In the genomic region with DNA sequence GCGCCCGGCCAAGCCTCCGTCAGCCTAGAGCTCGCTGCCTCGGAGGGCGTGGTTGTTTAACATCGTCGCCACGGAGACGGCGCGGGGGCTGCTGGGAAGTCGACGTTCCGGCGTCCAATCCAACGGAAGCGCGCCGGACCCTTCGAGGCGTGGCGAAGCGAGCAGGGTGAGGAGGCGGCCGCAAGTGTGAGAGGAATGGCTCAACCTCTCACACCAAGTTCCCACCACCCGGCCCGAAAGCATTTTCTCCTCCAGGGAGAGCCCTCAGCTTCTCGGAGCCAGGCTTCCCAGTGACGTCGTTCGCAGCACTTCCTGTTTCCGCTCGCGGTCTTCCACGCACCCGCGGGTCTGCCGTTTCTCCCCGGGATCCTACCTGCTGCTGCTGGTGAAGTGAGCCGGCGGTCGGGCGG, we compare ENCODE assay signal across 8 mouse cellular contexts. TPM values are rescaled to one million over a fixed set of nuclear protein-coding genes. Genes with fewer than 3 reads are reported as not detected.
A peak's percentile ranks its signal among the peaks of the same experiment; 100 is the strongest.
DNase-seq lines count a peak whose midpoint lies in the region; ATAC-seq lines count a peak whose summit lies in the region.

Gene Aste1 (plus strand): TSS at position 175 of the 410 bp plus-strand sequence.
Gene Nek11 (minus strand): TSS at position 307 of the 410 bp plus-strand sequence.

- peaks cover 31% of the 10 kb centered on the region for H3K36me3 ChIP-seq in heart, embryonic 14.5 days (ENCODE audit: control insufficient read depth, insufficient read depth, low read length)
- peaks cover 9% of the 10 kb centered on the region for H3K36me3 ChIP-seq in liver, embryonic 13.5 days
- H3K36me3 ChIP-seq in stomach, embryonic 16.5 days (ENCODE audit: control insufficient read depth, insufficient read depth, low read length), result peaks cover 5% of the 10 kb centered on the region; the same call in 1 of the 2 replicates

- peak; percentile 99 for ATAC-seq in CD4-positive, CD25-positive, alpha-beta regulatory T cell, adult 4 months
- peak; percentile 96 for ATAC-seq in heart, embryonic 14.5 days (ENCODE audit: insufficient number of reproducible peaks, insufficient read depth, low FRiP score, low read depth)
- ATAC-seq in liver, embryonic 13.5 days (ENCODE audit: low read depth), result peak; percentile 99
- peak; percentile 99 for ATAC-seq in stomach, embryonic 16.5 days (ENCODE audit: insufficient read depth, low FRiP score)

- DNase-seq in c-Kit-negative CD71-positive TER-119-positive erythroid progenitor cells, embryonic 14.5 days (ENCODE audit: low read depth, low spot score), result peak; percentile 91
- peak; percentile 86 for DNase-seq in fibroblast of lung, adult 2 months (ENCODE audit: low read depth)
- DNase-seq in kidney, postnatal 14 days, result peak; percentile 96
- DNase-seq in liver, embryonic 13.5 days, result peak; percentile 91
- DNase-seq in neural tube, embryonic 10.5 days (ENCODE audit: extremely low spot score, low spot score), result peak; percentile 93

- H3K4me3 ChIP-seq in heart, embryonic 14.5 days (ENCODE audit: control insufficient read depth in 1 of 2, insufficient read depth in 1 of 2, low read depth in 1 of 2, low read length in 2 of 2), result peak within 1 kb of the TSS; percentile 79 to 88
- H3K4me3 ChIP-seq in liver, embryonic 13.5 days (replicated peaks), result peak within 1 kb of the TSS; percentile 78
- H3K4me3 ChIP-seq in stomach, embryonic 16.5 days (replicated peaks; ENCODE audit: low read length), result peak within 1 kb of the TSS; percentile 63

- WGBS in heart, embryonic 14.5 days, result under 1% methylated on average over 44 of the region's 44 CpGs
- WGBS in liver, embryonic 13.5 days (ENCODE audit: insufficient replicate concordance), result under 1% methylated on average over 44 of the region's 44 CpGs
- WGBS in stomach, embryonic 16.5 days, result under 1% methylated on average over 44 of the region's 44 CpGs

- peak within 1 kb of the TSS; percentile 97 to 99 for H3K27ac ChIP-seq in heart, embryonic 14.5 days (replicated peaks in 1 of 2; ENCODE audit: control insufficient read depth in 1 of 2, insufficient read depth in 1 of 2, low read depth in 2 of 2, low read length in 2 of 2)
- peak within 1 kb of the TSS; percentile 95 for H3K27ac ChIP-seq in liver, embryonic 13.5 days
- H3K27ac ChIP-seq in stomach, embryonic 16.5 days (ENCODE audit: low read length), result peak within 1 kb of the TSS; percentile 93

- H3K9me3 ChIP-seq in heart, embryonic 14.5 days (ENCODE audit: control insufficient read depth, low read length), result no peaks in the 10 kb centered on the region
- H3K9me3 ChIP-seq in liver, embryonic 13.5 days (replicated peaks), result no peaks in the 10 kb centered on the region
- no peaks in the 10 kb centered on the region for H3K9me3 ChIP-seq in stomach, embryonic 16.5 days (replicated peaks; ENCODE audit: control insufficient read depth, low read length)

- H3K4me2 ChIP-seq in heart, embryonic 14.5 days (ENCODE audit: low read length), result peak within 1 kb of the TSS; percentile 90
- H3K4me2 ChIP-seq in liver, embryonic 13.5 days, result peak within 1 kb of the TSS; percentile 81
- peak within 1 kb of the TSS; percentile 86 for H3K4me2 ChIP-seq in stomach, embryonic 16.5 days (ENCODE audit: low read depth, low read length)

- H3K4me1 ChIP-seq in heart, embryonic 14.5 days (ENCODE audit: control insufficient read depth in 2 of 2, insufficient read depth in 2 of 2, low read length in 2 of 2), result peaks cover 0 to 26% of the 10 kb centered on the region in 2 experiments; a peak in 3 of 4 replicates
- H3K4me1 ChIP-seq in liver, embryonic 13.5 days (replicated peaks), result peaks cover 27% of the 10 kb centered on the region
- H3K4me1 ChIP-seq in stomach, embryonic 16.5 days (ENCODE audit: control insufficient read depth, insufficient read depth, low read length), result peaks cover 8% of the 10 kb centered on the region

- peak within 1 kb of the TSS; percentile 82 for H3K9ac ChIP-seq in heart, embryonic 14.5 days (ENCODE audit: low read length)
- H3K9ac ChIP-seq in liver, embryonic 13.5 days, result peak within 1 kb of the TSS; percentile 83
- H3K9ac ChIP-seq in stomach, embryonic 16.5 days (ENCODE audit: low read length), result peak within 1 kb of the TSS; percentile 79

- no peaks in the 10 kb centered on the region for H3K27me3 ChIP-seq in heart, embryonic 14.5 days (ENCODE audit: control insufficient read depth, insufficient read depth, low read length)
- peaks cover 2% of the 10 kb centered on the region; the same call in 1 of the 2 replicates for H3K27me3 ChIP-seq in liver, embryonic 13.5 days
- no peaks in the 10 kb centered on the region for H3K27me3 ChIP-seq in stomach, embryonic 16.5 days (ENCODE audit: control insufficient read depth, insufficient read depth, low read length)

RNA-seq across cellular contexts. Expression of gene Aste1, which starts in this region (rescaled TPM):
- 10 to 100 TPM; 13.7 to 17.8 TPM for polyA plus RNA-seq in CD4-positive, CD25-positive, alpha-beta regulatory T cell, adult 4 months (2017; shearing (Covaris generic))
- polyA plus RNA-seq in heart, embryonic 14.5 days (2014; fragmentation: Nextera tagmentation; extraction: Ambion mirVana), result 13.3 and 15.1 TPM in 2 replicates
- 5.3 and 7.1 TPM in 2 replicates for polyA plus RNA-seq in liver, embryonic 13.5 days (2015; fragmentation: Nextera tagmentation; extraction: Ambion mirVana)
- 11.2 and 14.1 TPM in 2 replicates for polyA plus RNA-seq in stomach, embryonic 16.5 days (2015; fragmentation: Nextera tagmentation; extraction: Ambion mirVana)

RNA-seq across cellular contexts. Expression of gene Nek11, which starts in this region (rescaled TPM):
- under 1 TPM in 1 of 2 experiments, not detected in 1; 0.35 TPM for polyA plus RNA-seq in CD4-positive, CD25-positive, alpha-beta regulatory T cell, adult 4 months (2017; shearing (Covaris generic))
- polyA plus RNA-seq in heart, embryonic 14.5 days (2014; fragmentation: Nextera tagmentation; extraction: Ambion mirVana), result 0.18 TPM in 2 replicates
- 0.07 TPM in 1 of 2 replicates, not detected in the other for polyA plus RNA-seq in liver, embryonic 13.5 days (2015; fragmentation: Nextera tagmentation; extraction: Ambion mirVana)
- 0.27 and 0.32 TPM in 2 replicates for polyA plus RNA-seq in stomach, embryonic 16.5 days (2015; fragmentation: Nextera tagmentation; extraction: Ambion mirVana)

Comparison
In these comparisons a context has a peak if more than half of its experiments do, and no peak if none do; other contexts are left out.
1. Peak in every context shown above with its lines: DNase-seq, ATAC-seq, H3K4me3 ChIP-seq and H3K27ac ChIP-seq.